Mouse (Mus musculus) fibroblast of lung, adult 2 months (primary cell): ENCODE data around the gene Olfr523.
"Not testable (repeated sequence)": the region's sequence is repeated elsewhere in the genome, so short reads cannot be mapped to it uniquely, and the experiment has no call there.

Experiments
- DNase-seq: peaks from one replicate; pipeline ENCODE4 v3.0.0-alpha.2; 2011; ENCODE audit warnings: low read depth

Gene Olfr523

GRCm38 (mm10) chr7:140172936-140173335 lies at the start of gene Olfr523:
Olfr523 (plus strand) TSS chr7:140173217.
- DNase-seq, result no peak

GRCm38 (mm10) chr7:140124382-140124781 lies 48.6 kb upstream of the Olfr523 start:
- no peak for DNase-seq

- DNase-seq, result peak; percentile 76
Observed at GRCm38 (mm10) chr7:140125278-140126021, 47.6 kb upstream of the Olfr523 start.

DNA sequence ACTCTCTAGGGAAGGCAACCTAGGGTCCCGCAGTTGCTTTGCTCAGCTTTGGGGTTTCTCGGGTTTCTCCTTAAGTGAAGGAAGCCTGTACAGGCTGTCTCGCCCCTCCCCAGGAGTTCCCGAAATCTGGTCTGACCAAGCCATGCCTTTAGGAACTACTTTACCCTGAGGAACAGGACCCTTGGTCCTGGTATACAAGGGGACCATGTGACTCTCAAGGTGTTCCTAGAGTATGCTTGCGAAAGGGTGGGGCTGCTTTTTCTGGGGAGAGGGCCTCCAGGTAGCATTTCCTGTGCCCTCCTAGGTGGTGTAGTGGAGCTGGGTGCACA lies 47.0 kb upstream of the Olfr523 start:
- DNase-seq, result no peak

GRCm38 (mm10) chr7:140126934-140127333 lies 46.1 kb upstream of the Olfr523 start:
- no peak for DNase-seq

- no peak for DNase-seq
Observed at GRCm38 (mm10) chr7:140127911-140128310, 45.1 kb upstream of the Olfr523 start.

DNA sequence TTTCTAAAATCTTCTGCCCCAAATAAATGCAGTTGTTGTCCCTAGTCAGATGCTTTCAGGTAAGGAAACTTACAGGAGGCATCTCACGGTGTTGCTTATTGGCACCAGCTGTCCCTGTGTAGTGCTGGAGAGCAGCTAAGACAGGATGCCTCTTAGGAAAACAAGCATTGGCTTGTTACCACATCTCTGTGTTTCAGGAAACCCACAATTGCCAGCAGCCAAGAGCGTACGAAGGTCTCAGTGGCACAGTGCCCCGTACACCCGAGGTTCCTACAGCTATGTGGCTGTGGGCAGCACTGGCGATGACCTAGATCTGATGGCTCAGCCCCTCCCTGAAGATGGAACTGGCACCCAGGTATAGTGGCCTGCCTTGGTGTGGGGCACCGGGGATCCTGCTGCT lies 40.8 kb upstream of the Olfr523 start:
- DNase-seq, result not testable (repeated sequence)

GRCm38 (mm10) chr7:140134033-140134432 lies 39.0 kb upstream of the Olfr523 start:
- not testable (repeated sequence) for DNase-seq

DNA sequence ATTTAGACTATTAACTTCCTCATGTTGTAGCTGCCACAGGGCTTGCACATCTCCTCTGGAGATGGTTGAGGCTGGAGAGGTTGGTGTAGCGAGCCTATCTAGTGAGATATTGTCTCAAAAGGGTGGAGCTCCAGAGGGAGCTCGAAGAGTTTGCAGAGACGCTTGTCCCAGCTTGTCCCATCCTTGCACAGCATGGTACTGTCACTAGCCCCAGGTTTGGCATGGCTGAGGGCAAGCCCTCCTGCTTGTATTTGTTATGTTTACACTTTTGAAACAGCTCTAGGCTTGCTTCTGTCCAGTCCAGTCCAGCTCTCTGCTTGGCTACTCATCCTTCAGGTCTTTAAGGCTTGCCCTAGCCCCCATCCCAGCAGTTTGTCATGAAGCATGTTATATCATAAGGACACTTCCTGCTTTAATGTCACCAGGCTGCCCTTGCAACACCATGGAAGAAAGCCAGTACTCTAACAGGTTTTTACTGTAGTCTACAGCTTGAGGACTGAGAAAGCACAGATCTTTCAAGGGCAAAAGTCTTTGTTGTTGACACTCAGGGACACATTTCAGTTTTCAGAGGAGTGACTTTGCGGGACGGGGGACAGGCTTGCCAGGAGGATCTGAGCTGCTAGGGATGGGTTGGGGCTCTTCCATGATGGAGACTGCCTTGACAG lies 37.8 kb upstream of the Olfr523 start:
- no peak for DNase-seq

GRCm38 (mm10) chr7:140137135-140138020 lies 35.6 kb upstream of the Olfr523 start, which contains the start of gene Mtg1:
Mtg1 (plus strand) TSS chr7:140137564.
- DNase-seq, result peak; percentile 73

- DNase-seq, result no peak
Observed at GRCm38 (mm10) chr7:140138021-140138310, 35.1 kb upstream of the Olfr523 start.

GRCm38 (mm10) chr7:140141350-140141749 lies 31.7 kb upstream of the Olfr523 start:
- peak; percentile 36 for DNase-seq

- no peak for DNase-seq
Observed at GRCm38 (mm10) chr7:140144550-140144949, 28.5 kb upstream of the Olfr523 start.

DNA sequence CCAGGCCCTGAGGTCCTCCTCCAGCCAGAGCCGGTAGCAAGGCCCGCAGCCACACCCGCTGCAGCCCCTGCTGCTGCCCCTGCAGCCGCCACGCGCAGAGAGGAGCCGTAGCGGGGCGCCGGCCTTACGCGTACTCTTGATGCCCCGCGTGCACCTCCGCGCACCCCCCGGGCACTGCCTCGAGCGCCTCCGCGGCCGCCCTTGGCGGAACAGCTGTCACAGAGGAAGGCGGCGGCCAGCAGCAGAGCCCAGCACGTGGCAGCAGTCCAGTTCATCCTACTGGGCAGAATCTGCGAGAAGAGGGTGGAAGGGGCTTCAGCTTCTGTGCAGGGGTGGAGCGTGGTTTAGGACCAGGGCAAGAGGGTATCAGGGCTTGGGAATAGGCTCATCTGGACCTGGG lies 19.6 kb upstream of the Olfr523 start:
- no peak for DNase-seq

- DNase-seq, result no peak
Observed at GRCm38 (mm10) chr7:140153829-140154217, 19.2 kb upstream of the Olfr523 start.

- no peak for DNase-seq
Observed at GRCm38 (mm10) chr7:140154218-140154927, 18.6 kb upstream of the Olfr523 start, which contains the start of gene Sprn. Sprn (minus strand) TSS chr7:140154877.

DNA sequence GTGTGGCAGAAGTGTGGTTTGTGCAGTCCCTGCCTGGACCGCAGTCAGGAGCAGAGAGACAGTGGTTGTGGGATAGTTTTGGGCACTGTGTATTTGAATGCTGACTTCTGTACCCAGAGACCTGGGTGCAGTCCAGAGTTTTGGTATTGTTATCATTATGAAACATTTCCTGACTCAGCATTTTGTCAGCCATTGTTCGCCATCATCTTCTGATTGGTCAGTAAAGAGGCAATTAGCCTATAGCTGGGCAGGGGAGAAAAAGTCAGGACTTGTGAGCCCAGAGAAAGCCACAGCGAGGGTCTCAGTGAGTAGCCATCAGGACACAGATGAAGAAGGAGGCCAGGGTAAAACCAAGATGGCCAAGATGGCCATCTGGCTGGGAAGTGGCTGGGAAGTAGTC lies 12.7 kb upstream of the Olfr523 start:
- no peak for DNase-seq

DNA sequence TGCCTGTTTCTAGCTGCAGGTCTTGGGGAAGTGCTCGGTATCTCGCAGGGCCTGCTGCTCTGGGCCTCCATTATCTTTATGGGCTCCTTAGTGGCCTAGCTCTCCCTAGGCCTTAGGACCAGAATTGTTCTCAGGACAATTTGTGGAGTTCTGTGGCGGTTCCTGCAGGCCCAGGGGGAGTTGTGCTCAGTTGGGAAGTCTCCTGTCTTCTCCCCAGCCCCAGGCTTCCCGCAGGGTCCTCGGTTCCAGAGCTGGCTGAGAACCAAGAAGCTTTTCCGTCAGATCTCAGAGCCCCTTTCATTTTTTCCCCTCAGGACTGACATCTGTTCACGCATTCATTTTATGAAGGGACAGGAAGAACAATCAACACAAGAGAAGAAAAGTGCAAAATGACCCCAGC lies 8.4 kb upstream of the Olfr523 start, which contains the start of gene Olfr522:
Gene Olfr522 (minus strand): TSS at position 101 of the 400 bp plus-strand sequence.
- no peak for DNase-seq

- DNase-seq, result no peak
Observed at GRCm38 (mm10) chr7:140167950-140168349, 5.1 kb upstream of the Olfr523 start.

GRCm38 (mm10) chr7:140169386-140169785 lies 3.6 kb upstream of the Olfr523 start:
- no peak for DNase-seq

DNA sequence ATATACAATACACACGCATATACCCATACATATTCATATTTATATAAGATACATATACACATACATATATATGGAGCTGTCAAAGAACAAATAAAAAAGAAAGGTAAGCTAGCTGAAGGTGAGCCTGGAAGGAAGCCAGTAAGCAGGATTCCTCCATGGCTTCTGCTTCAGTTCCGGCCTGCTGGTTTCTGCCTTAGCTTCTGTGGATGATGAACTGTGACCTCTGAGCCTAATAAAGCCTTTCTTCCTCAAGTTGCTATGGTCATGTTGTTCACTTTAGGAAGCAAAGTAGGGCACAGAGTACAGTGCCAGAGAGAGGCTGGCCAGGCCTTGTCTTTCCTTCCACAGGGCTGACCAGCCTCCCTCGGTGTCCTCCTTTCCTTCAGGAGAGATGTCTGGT lies 2.2 kb upstream of the Olfr523 start:
- no peak for DNase-seq

- no peak for DNase-seq
Observed at GRCm38 (mm10) chr7:140179176-140179575, 6.2 kb downstream of the Olfr523 start.
